Comparison of ENCODE assay signal across 8 mouse cellular contexts in genomic region chr4:150236521-150237481, GRCm38 (mm10). TPM values are rescaled to one million over a fixed set of nuclear protein-coding genes. Genes with fewer than 3 reads are reported as not detected.
DNase-seq lines count a peak whose midpoint lies in the region; ATAC-seq lines count a peak whose summit lies in the region.

Eno1 (plus strand) TSS chr4:150236721.

- H3K27me3 ChIP-seq in hindbrain, embryonic 13.5 days = peaks cover 3% of the 10 kb centered on the region; the same call in 1 of the 2 replicates

- peak within 1 kb of the TSS; percentile 78 for H3K4me3 ChIP-seq in hindbrain, embryonic 13.5 days

- no peaks in the 10 kb centered on the region for H3K9me3 ChIP-seq in hindbrain, embryonic 13.5 days

- WGBS in hindbrain, embryonic 13.5 days = under 1% methylated on average over 69 of the region's 78 CpGs

- H3K9ac ChIP-seq in hindbrain, embryonic 13.5 days = peak within 1 kb of the TSS; percentile 88

- H3K4me1 ChIP-seq in hindbrain, embryonic 13.5 days (replicated peaks) = peaks cover 61% of the 10 kb centered on the region

- peak; percentile 97 for ATAC-seq in hindbrain, embryonic 13.5 days (ENCODE audit: low FRiP score)

- H3K4me2 ChIP-seq in hindbrain, embryonic 13.5 days = peak within 1 kb of the TSS; percentile 83

- peak within 1 kb of the TSS; percentile 99 for H3K27ac ChIP-seq in hindbrain, embryonic 13.5 days

- peak; percentile 98 for DNase-seq in NIH3T3 (ENCODE audit: low read depth)
- peak; percentile 100 for DNase-seq in cerebellum, postnatal 10 days
- DNase-seq in frontal cortex, postnatal 14 days (ENCODE audit: low spot score in 2 of 2) = peak; percentile 86 to 95
- peak; percentile 95 to 98 for DNase-seq in layer of hippocampus, postnatal 25 days (ENCODE audit: extremely low spot score in 1 of 2, low spot score in 1 of 2)
- DNase-seq in lung, postnatal 25 days (ENCODE audit: low spot score) = peak; percentile 94
- peak; percentile 99 for DNase-seq in retina, embryonic 14.5 days (ENCODE audit: low spot score)
- DNase-seq in urinary bladder, adult 18-20 months (ENCODE audit: low spot score in 2 of 2) = peak; percentile 93 to 96

- peaks cover 14% of the 10 kb centered on the region for H3K36me3 ChIP-seq in hindbrain, embryonic 13.5 days

RNA-seq across cellular contexts. Expression of gene Eno1, which starts in this region (rescaled TPM):
- polyA plus RNA-seq in hindbrain, embryonic 13.5 days (2015; fragmentation: Nextera tagmentation; extraction: Ambion mirVana) = 1,025 and 1,119 TPM in 2 replicates
- total RNA-seq in layer of hippocampus, postnatal 25 days (2021) = 100 to 1,000 TPM; 401 to 447 TPM

Comparison
In these comparisons a context has a peak if more than half of its experiments do, and no peak if none do; other contexts are left out.
1. Peak in every context shown above with its lines: DNase-seq, ATAC-seq, H3K4me3 ChIP-seq and H3K27ac ChIP-seq.